Mouse (Mus musculus): ENCODE results near the gene Cacna1e. TPM values are rescaled to one million over a fixed set of nuclear protein-coding genes. Genes with fewer than 3 reads are reported as not detected.

Cacna1e gene
- polyA plus RNA-seq, 1 experiment from 2014 or later = 0.19 TPM

DNA sequence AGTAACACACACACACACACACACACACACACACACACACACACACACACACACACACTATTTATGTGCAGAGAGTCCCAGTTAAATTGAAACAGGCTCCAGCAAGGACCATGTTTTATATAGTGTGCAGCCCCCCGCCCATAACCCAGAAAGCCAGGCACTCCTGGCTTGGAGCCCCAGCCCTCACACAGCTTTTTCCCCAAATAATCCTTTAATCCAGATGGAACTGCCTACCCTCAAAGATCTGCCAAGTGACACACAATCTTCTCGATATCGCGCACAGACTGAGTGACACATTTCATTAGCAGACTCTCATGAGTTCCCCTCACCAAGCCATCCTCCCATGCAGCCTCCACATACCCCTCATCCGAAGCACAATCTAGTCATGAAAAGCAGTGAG, 4.2 kb upstream of the Cacna1e start:
- WGBS = 78% methylated on average over 5 of the region's 5 CpGs
- no peak for DNase-seq (ENCODE audit: low spot score)
- Histone ChIP-seq H3K4me1 (ENCODE audit: insufficient read depth, low read depth, low read length) (peaks cover 7% of the 10 kb centered on the region), H3K4me2 (replicated peaks; ENCODE audit: low read depth, low read length) (no peak overlapping the region), H3K27me3 (replicated peaks; ENCODE audit: insufficient read depth, low read length) (no peaks in the 10 kb centered on the region), H3K27ac (ENCODE audit: low read length) (no peak overlapping the region), H3K4me3 (ENCODE audit: low read depth, low read length) (no peak overlapping the region), H3K36me3 (ENCODE audit: insufficient read depth, low read length) (no peaks in the 10 kb centered on the region), H3K9ac (replicated peaks; ENCODE audit: low read depth) (no peak overlapping the region), H3K9me3 (ENCODE audit: low read length) (no peaks in the 10 kb centered on the region)
- no peak for ATAC-seq
- TF ChIP-seq EP300 (IDR thresholded peaks at IDR 0.05) = no peak
- no peak for TF ChIP-seq CTCF (IDR thresholded peaks at IDR 0.05)

DNA sequence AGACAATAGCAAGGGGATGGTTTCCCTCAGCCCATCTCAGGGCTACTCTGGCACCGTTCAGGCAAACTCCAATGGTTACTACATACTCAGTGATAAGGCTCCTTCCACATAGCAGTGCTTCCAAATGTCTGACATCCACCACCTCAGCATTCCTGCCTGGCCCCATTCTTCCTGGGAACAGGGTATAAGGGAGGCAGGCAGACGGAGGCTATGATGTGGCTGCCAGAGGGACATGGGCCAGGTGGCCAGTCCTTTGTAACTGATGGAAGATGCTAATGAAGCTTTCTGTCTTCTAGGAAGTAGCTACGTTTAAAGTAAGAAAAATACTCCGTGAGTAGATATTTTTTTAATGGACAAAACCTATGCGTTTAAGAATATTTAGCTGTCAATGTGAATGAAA, 3.7 kb upstream of the Cacna1e start:
- Histone ChIP-seq H3K4me1 (ENCODE audit: insufficient read depth, low read depth, low read length) (peaks cover 7% of the 10 kb centered on the region), H3K27ac (ENCODE audit: low read length) (no peak overlapping the region), H3K36me3 (ENCODE audit: insufficient read depth, low read length) (no peaks in the 10 kb centered on the region), H3K27me3 (replicated peaks; ENCODE audit: insufficient read depth, low read length) (no peaks in the 10 kb centered on the region), H3K9ac (replicated peaks; ENCODE audit: low read depth) (no peak overlapping the region), H3K4me2 (replicated peaks; ENCODE audit: low read depth, low read length) (no peak overlapping the region), H3K4me3 (ENCODE audit: low read depth, low read length) (no peak overlapping the region), H3K9me3 (ENCODE audit: low read length) (no peaks in the 10 kb centered on the region)
- TF ChIP-seq EP300 (IDR thresholded peaks at IDR 0.05) = no peak
- no peak for TF ChIP-seq CTCF (IDR thresholded peaks at IDR 0.05)
- DNase-seq (ENCODE audit: low spot score) (no peak), ATAC-seq (no peak)
- 59% methylated on average over 5 of the region's 5 CpGs for WGBS

DNA sequence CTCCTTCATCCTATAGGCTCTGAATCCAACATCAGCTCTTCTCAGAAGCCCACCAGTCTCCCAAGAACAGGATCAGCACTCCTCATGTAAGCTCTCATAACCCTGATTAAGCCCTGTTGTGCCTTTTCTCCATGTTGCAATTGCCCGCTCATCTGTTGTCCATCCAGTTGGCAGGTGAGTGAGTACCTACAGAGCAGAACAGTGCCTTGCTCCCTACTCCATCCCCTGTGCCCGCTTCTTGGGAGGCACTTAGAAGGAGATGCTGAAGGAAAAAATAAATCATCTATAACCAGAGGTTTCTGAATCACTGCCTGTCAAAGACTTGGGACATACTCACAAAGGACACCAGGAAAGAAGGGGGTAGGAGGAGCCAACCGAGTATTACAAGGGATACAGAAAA, 3.2 kb upstream of the Cacna1e start:
- 76% methylated on average over 3 of the region's 3 CpGs for WGBS
- no peak overlapping the region for H3K9ac ChIP-seq (replicated peaks; ENCODE audit: low read depth)

DNA sequence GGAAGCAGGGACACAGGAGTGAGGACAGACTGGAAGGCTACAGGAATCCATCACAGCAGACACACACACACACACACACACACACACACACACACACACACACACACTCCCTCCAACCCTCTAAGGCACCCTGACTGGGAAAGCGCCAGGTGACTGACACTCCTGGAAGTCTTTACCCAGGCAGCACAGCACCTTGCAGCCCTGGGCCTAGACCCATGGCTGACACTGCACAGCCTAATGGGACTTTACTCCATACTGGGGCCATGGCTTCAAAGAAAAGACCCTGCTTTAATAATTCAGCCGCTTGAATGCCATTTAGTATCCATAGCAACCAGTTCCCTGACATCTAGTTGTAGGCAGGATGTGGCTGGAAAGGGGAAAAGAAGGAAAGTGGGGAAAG, 2.3 kb upstream of the Cacna1e start:
- no peak overlapping the region for H3K9ac ChIP-seq (replicated peaks; ENCODE audit: low read depth)
- WGBS = 48% methylated on average over 2 of the region's 2 CpGs
- no peak overlapping the region for H3K27ac ChIP-seq (ENCODE audit: low read length)
- no peak overlapping the region for H3K4me2 ChIP-seq (replicated peaks; ENCODE audit: low read depth, low read length)
- H3K9me3 ChIP-seq (ENCODE audit: low read length) = no peaks in the 10 kb centered on the region
- no peaks in the 10 kb centered on the region for H3K36me3 ChIP-seq (ENCODE audit: insufficient read depth, low read length)
- H3K27me3 ChIP-seq (replicated peaks; ENCODE audit: insufficient read depth, low read length) = no peaks in the 10 kb centered on the region
- peaks cover 7% of the 10 kb centered on the region for H3K4me1 ChIP-seq (ENCODE audit: insufficient read depth, low read depth, low read length)
- ATAC-seq (no peak), DNase-seq (ENCODE audit: low spot score) (no peak)
- no peak for TF ChIP-seq CTCF (IDR thresholded peaks at IDR 0.05)
- no peak for TF ChIP-seq EP300 (IDR thresholded peaks at IDR 0.05)
- H3K4me3 ChIP-seq (ENCODE audit: low read depth, low read length) = no peak overlapping the region

More for the DNA sequence above, 3.2 kb upstream of the Cacna1e start:
- DNase-seq (ENCODE audit: low spot score) = no peak
- Histone ChIP-seq H3K4me3 (ENCODE audit: low read depth, low read length) (no peak overlapping the region), H3K4me1 (ENCODE audit: insufficient read depth, low read depth, low read length) (peaks cover 7% of the 10 kb centered on the region), H3K36me3 (ENCODE audit: insufficient read depth, low read length) (no peaks in the 10 kb centered on the region), H3K27me3 (replicated peaks; ENCODE audit: insufficient read depth, low read length) (no peaks in the 10 kb centered on the region), H3K4me2 (replicated peaks; ENCODE audit: low read depth, low read length) (no peak overlapping the region), H3K9me3 (ENCODE audit: low read length) (no peaks in the 10 kb centered on the region), H3K27ac (ENCODE audit: low read length) (no peak overlapping the region)
- no peak for ATAC-seq
- TF ChIP-seq CTCF (IDR thresholded peaks at IDR 0.05) (no peak), EP300 (IDR thresholded peaks at IDR 0.05) (no peak)

DNA sequence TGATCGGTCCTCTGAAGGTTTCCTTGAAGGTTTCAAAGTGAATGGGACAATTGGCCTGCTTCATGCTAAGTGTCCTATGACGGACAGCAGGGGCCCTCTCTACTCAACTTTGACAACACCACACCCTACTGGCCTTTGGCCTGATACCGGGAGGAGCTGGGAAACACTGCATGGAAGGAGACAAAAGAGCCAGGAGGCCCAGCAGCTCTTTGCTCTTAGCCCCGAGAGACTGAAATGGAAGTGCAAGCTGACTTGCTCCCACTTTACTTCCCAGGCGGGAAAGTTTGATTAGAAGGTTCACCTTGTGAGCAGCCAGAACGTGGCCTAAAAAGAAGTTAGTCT, 877 bp upstream of the Cacna1e start:
- no peak for TF ChIP-seq EP300 (IDR thresholded peaks at IDR 0.05)
- no peak for TF ChIP-seq CTCF (IDR thresholded peaks at IDR 0.05)
- Histone ChIP-seq H3K9me3 (ENCODE audit: low read length) (no peaks in the 10 kb centered on the region), H3K27me3 (replicated peaks; ENCODE audit: insufficient read depth, low read length) (no peaks in the 10 kb centered on the region), H3K4me1 (ENCODE audit: insufficient read depth, low read depth, low read length) (peaks cover 7% of the 10 kb centered on the region), H3K4me3 (ENCODE audit: low read depth, low read length) (no peak overlapping the region), H3K9ac (replicated peaks; ENCODE audit: low read depth) (no peak overlapping the region), H3K36me3 (ENCODE audit: insufficient read depth, low read length) (no peaks in the 10 kb centered on the region), H3K27ac (ENCODE audit: low read length) (no peak overlapping the region), H3K4me2 (replicated peaks; ENCODE audit: low read depth, low read length) (no peak overlapping the region)
- ATAC-seq (no peak), DNase-seq (ENCODE audit: low spot score) (no peak)
- 47% methylated on average over 6 of the region's 6 CpGs for WGBS

DNA sequence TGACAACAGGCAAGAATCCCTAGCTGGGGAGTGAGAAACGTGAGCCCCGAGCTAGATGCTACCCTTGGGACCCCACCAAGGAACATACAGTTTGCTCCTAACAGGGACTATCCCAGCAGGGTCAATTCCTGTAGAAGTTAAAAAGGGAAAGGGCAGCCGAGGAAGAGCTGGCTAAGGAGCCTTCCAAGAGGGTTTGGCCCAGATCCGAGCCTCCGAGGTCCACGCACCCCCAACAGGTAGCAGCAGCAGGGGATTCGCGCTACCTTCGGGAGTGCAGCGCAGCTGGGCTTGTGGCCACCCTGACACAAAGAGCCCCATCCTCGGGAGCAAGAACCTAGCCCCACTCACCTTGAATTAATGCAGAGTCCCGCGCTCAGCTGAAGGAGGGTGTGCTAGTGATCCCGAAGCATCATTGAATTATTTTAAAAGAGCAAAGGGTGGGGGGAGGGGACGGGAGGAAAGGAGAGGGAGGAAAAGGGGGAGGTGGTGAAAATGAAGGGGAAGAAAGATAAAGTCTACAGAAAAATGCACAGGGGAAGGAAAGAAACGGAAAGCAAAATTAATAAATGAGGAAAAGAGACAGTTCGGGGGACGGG, 607 bp downstream of the Cacna1e start:
- H3K4me2 ChIP-seq (replicated peaks; ENCODE audit: low read depth, low read length) = peak overlapping the region; percentile 68
- no peak for TF ChIP-seq EP300 (IDR thresholded peaks at IDR 0.05)
- TF ChIP-seq CTCF (IDR thresholded peaks at IDR 0.05) = no peak
- H3K36me3 ChIP-seq (ENCODE audit: insufficient read depth, low read length) = no peaks in the 10 kb centered on the region
- H3K9ac ChIP-seq (replicated peaks; ENCODE audit: low read depth) = no peak overlapping the region
- DNase-seq (ENCODE audit: low spot score) (no peak), ATAC-seq (no peak)
- peaks cover 7% of the 10 kb centered on the region for H3K4me1 ChIP-seq (ENCODE audit: insufficient read depth, low read depth, low read length)
- no peak overlapping the region for H3K27ac ChIP-seq (ENCODE audit: low read length)
- no peaks in the 10 kb centered on the region for H3K9me3 ChIP-seq (ENCODE audit: low read length)
- WGBS = 5% methylated on average over 18 of the region's 18 CpGs
- H3K27me3 ChIP-seq (replicated peaks; ENCODE audit: insufficient read depth, low read length) = no peaks in the 10 kb centered on the region
- H3K4me3 ChIP-seq (ENCODE audit: low read depth, low read length) = peak overlapping the region; percentile 40

DNA sequence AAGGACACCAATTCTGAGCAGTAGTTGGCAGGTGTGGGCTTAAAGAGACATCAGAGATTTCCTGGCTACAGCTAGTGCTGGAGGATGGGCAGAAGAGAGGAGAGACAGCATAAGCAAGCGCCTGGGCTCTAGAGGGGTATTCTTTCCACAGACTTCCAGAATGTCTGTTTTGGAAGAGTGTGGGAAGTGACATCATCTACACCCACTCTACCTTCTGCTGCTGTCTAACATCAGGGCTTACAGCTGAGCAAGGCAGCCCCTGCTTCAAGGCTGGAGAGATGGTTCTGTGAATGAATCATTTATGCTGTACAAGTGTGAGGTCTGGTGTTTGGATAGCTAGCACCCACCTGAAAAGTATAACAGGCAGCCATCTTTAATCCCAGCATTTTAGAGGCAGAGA, 18.3 kb downstream of the Cacna1e start:
- ATAC-seq (no peak), DNase-seq (ENCODE audit: low spot score) (no peak)
- TF ChIP-seq CTCF (IDR thresholded peaks at IDR 0.05) = no peak
- no peak for TF ChIP-seq EP300 (IDR thresholded peaks at IDR 0.05)
- Histone ChIP-seq H3K27ac (ENCODE audit: low read length) (no peak overlapping the region), H3K4me1 (ENCODE audit: insufficient read depth, low read depth, low read length) (no peaks in the 10 kb centered on the region), H3K4me3 (ENCODE audit: low read depth, low read length) (no peak overlapping the region), H3K9me3 (ENCODE audit: low read length) (no peaks in the 10 kb centered on the region), H3K36me3 (ENCODE audit: insufficient read depth, low read length) (no peaks in the 10 kb centered on the region), H3K9ac (replicated peaks; ENCODE audit: low read depth) (no peak overlapping the region), H3K27me3 (replicated peaks; ENCODE audit: insufficient read depth, low read length) (no peaks in the 10 kb centered on the region), H3K4me2 (replicated peaks; ENCODE audit: low read depth, low read length) (no peak overlapping the region)
- WGBS = 85% methylated on average over 1 of the region's 1 CpGs

Data from lung, postnatal 0 days (tissue).